Mouse (Mus musculus) forebrain, embryonic 16.5 days (tissue): ENCODE results near the gene Ric1. TPM values are rescaled to one million over a fixed set of nuclear protein-coding genes. Genes with fewer than 3 reads are reported as not detected.
"Not testable (repeated sequence)": the region's sequence is repeated elsewhere in the genome, so short reads cannot be mapped to it uniquely, and the experiment has no call there.

Experiments used
- ATAC-seq: fragments of 200-750 bp; cut with Nextera tagmentation; 2 replicates; pipeline ENCODE4 v1.8.0; 2017; ENCODE audit warnings: mild to moderate bottlenecking, moderate library complexity
- H3K27ac ChIP-seq: fragments of 300-500 bp; sonication (generic); 2 replicates; pipeline ENCODE4 v1.5.1; 2014; ENCODE audit warnings: low read length, control low read depth
- H3K27me3 ChIP-seq: fragments of 300-500 bp; sonication (generic); replicated peaks from 2 replicates; pipeline ENCODE4 v1.6.1; 2014; ENCODE audit warnings: low read length; ENCODE audit not compliant: control insufficient read depth, insufficient read depth
- H3K36me3 ChIP-seq: fragments of 300-500 bp; sonication (generic); 2 replicates; pipeline ENCODE4 v1.6.1; 2014; ENCODE audit not compliant: control insufficient read depth, insufficient read depth
- H3K4me1 ChIP-seq: fragments of 300-500 bp; sonication (generic); replicated peaks from 2 replicates; pipeline ENCODE4 v1.6.1; 2014; ENCODE audit warnings: low read length; ENCODE audit not compliant: control insufficient read depth, insufficient read depth
- H3K4me2 ChIP-seq: fragments of 300-500 bp; sonication (generic); 2 replicates; pipeline ENCODE4 v1.6.1; 2014; ENCODE audit warnings: mild to moderate bottlenecking, low read length, control low read depth
- H3K4me3 ChIP-seq: fragments of 300-500 bp; sonication (generic); replicated peaks from 2 replicates; pipeline ENCODE4 v1.5.1; 2014; ENCODE audit warnings: mild to moderate bottlenecking, low read length, control low read depth
- H3K9ac ChIP-seq: fragments of 300-500 bp; sonication (generic); replicated peaks from 2 replicates; pipeline ENCODE4 v1.6.1; 2014; ENCODE audit warnings: low read depth, low read length, control low read depth
- H3K9me3 ChIP-seq: fragments of 300-500 bp; sonication (generic); 2 replicates; pipeline ENCODE4 v1.6.1; 2016; ENCODE audit warnings: low read length; ENCODE audit not compliant: control insufficient read depth
- WGBS: fragments of 180-500 bp; shearing (Covaris S2); extraction: QIAGEN DNeasy Blood & Tissue Kit; methylation state at CpG from one replicate; pipeline ENCODE4 v1.1.7; 2014; 5-methylcytosine and 5-hydroxymethylcytosine counted together
- polyA plus RNA-seq: library from polyadenylated mRNA; unstranded; fragments of >200 nt; fragmentation: Nextera tagmentation; extraction: Ambion mirVana; gene quantifications from 2 replicates; pipeline ENCODE4 v1.2.1, GENCODE M21; 2015

Ric1 gene
- polyA plus RNA-seq, 1 experiment from 2014 or later = 14.0 TPM

DNA sequence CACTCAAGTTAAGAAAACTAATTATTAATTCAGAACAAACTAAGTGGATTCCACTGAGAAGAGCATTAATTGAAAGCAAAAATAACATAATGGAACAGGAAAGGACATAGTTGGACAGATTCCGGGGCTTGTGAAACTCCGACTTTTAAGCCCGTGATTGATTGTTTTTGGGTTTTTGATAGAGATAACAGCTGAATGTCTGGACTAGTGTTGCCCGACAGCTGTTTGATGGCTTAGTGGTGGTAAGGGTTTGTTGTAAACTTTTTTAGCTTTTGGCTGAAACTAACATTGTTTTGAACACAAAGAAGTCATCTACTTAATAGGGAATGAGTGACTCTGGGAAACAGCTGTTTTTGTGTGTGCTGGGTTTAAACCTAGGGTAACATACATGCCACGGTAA lies 11.9 kb downstream of the Ric1 start:
- Histone ChIP-seq H3K36me3 (peaks cover 6% of the 10 kb centered on the region; the same call in 1 of the 2 replicates), H3K27me3 (no peaks in the 10 kb centered on the region), H3K9ac (no peak overlapping the region), H3K4me1 (no peaks in the 10 kb centered on the region), H3K4me3 (no peak overlapping the region), H3K27ac (no peak overlapping the region), H3K9me3 (0 out of 2 replicates have a peak, but pooled peaks cover under 1% of the 10 kb centered on the region), H3K4me2 (no peak overlapping the region)
- WGBS = 89% methylated on average over 5 of the region's 5 CpGs
- ATAC-seq = no peak

GRCm38 (mm10) chr19:29542256-29542970 lies 20.3 kb downstream of the Ric1 start:
- Histone ChIP-seq H3K9ac (no peak overlapping the region), H3K4me2 (no peak overlapping the region), H3K36me3 (no peaks in the 10 kb centered on the region), H3K4me1 (no peaks in the 10 kb centered on the region), H3K27ac (no peak overlapping the region), H3K4me3 (no peak overlapping the region), H3K9me3 (no peaks in the 10 kb centered on the region), H3K27me3 (no peaks in the 10 kb centered on the region)
- 76% methylated on average over 8 of the region's 8 CpGs for WGBS
- no peak for ATAC-seq

GRCm38 (mm10) chr19:29544026-29544425 lies 21.9 kb downstream of the Ric1 start:
- Histone ChIP-seq H3K9ac (no peak overlapping the region), H3K9me3 (no peaks in the 10 kb centered on the region), H3K27me3 (no peaks in the 10 kb centered on the region), H3K4me2 (no peak overlapping the region), H3K4me3 (no peak overlapping the region), H3K27ac (no peak overlapping the region), H3K36me3 (no peaks in the 10 kb centered on the region), H3K4me1 (no peaks in the 10 kb centered on the region)
- no peak for ATAC-seq
- 96% methylated on average over 6 of the region's 6 CpGs for WGBS

GRCm38 (mm10) chr19:29550618-29551017 lies 28.5 kb downstream of the Ric1 start:
- H3K4me1 ChIP-seq = no peaks in the 10 kb centered on the region
- 89% methylated on average over 2 of the region's 2 CpGs for WGBS
- no peak for ATAC-seq

GRCm38 (mm10) chr19:29551128-29551527 lies 29.0 kb downstream of the Ric1 start:
- H3K27ac ChIP-seq = no peak overlapping the region
- no peaks in the 10 kb centered on the region for H3K27me3 ChIP-seq
- H3K9me3 ChIP-seq = no peaks in the 10 kb centered on the region
- ATAC-seq = no peak
- H3K36me3 ChIP-seq = no peaks in the 10 kb centered on the region
- WGBS = 93% methylated on average over 1 of the region's 1 CpGs
- H3K4me1 ChIP-seq = no peaks in the 10 kb centered on the region
- H3K4me3 ChIP-seq = no peak overlapping the region
- no peak overlapping the region for H3K4me2 ChIP-seq
- no peak overlapping the region for H3K9ac ChIP-seq

More at GRCm38 (mm10) chr19:29550618-29551017, 28.5 kb downstream of the Ric1 start:
- Histone ChIP-seq H3K9me3 (no peaks in the 10 kb centered on the region), H3K27me3 (no peaks in the 10 kb centered on the region), H3K4me2 (no peak overlapping the region), H3K36me3 (no peaks in the 10 kb centered on the region), H3K9ac (no peak overlapping the region), H3K27ac (no peak overlapping the region), H3K4me3 (no peak overlapping the region)

DNA sequence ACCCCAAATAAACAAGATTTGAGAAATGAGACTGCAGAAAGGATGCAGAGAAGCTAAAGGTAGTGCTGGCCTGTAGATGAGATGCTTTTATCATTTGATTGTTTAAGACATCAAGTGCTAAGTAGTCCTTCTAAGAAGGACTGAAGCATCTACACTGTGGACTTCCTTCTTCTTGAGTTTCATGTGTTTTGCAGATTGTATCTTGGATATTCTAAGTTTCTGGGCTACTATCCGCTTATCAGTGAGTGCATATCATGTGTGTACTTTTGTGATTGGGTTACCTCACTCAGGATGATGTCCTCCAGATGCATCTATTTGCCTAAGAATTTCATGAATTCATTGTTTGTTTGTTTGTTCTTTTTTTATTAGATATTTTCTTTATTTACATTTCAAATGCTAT lies 29.9 kb downstream of the Ric1 start:
- H3K27me3 ChIP-seq, H3K4me2 ChIP-seq, H3K36me3 ChIP-seq, H3K9ac ChIP-seq, H3K9me3 ChIP-seq, H3K27ac ChIP-seq, H3K4me1 ChIP-seq, ATAC-seq, H3K4me3 ChIP-seq: not testable (repeated sequence)
- 97% methylated on average over 1 of the region's 1 CpGs for whole genome bisulfite sequencing

GRCm38 (mm10) chr19:29557171-29557845 lies 35.2 kb downstream of the Ric1 start:
- H3K36me3 ChIP-seq, H3K9ac ChIP-seq, H3K9me3 ChIP-seq, H3K27me3 ChIP-seq, ATAC-seq, H3K4me1 ChIP-seq, H3K27ac ChIP-seq, H3K4me2 ChIP-seq, H3K4me3 ChIP-seq: not testable (repeated sequence)
- WGBS = 93% methylated on average over 7 of the region's 7 CpGs

DNA sequence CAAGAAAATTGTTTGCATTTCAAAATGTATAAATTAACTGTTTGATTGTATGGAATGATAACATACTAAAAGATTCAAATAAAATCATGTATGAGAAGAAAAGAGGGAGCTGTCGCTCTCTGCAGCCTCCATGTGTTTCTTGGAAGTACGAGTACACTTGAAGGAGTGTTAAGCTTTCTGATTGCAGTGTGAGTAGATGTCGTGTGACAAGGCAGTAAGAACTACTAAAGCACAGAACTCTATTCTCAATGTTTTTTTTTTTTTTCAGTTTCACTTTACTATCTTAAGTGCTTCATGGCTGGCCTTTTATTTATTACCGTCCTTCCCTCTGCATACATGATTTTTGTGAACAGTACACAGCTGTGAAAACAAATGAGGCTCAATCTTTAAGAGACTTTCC lies 40.1 kb downstream of the Ric1 start:
- Histone ChIP-seq H3K27ac (no peak overlapping the region), H3K36me3 (no peaks in the 10 kb centered on the region; the same call in 1 of the 2 replicates), H3K4me3 (no peak overlapping the region), H3K4me2 (no peak overlapping the region), H3K27me3 (no peaks in the 10 kb centered on the region), H3K4me1 (no peaks in the 10 kb centered on the region), H3K9ac (no peak overlapping the region), H3K9me3 (no peaks in the 10 kb centered on the region)
- WGBS = 78% methylated on average over 4 of the region's 4 CpGs
- ATAC-seq = no peak

GRCm38 (mm10) chr19:29562603-29563002 lies 40.5 kb downstream of the Ric1 start:
- ATAC-seq = no peak
- H3K27ac ChIP-seq = no peak overlapping the region
- H3K9ac ChIP-seq = no peak overlapping the region
- no peaks in the 10 kb centered on the region for H3K4me1 ChIP-seq
- no peak overlapping the region for H3K4me3 ChIP-seq
- WGBS = 72% methylated on average over 3 of the region's 3 CpGs
- H3K27me3 ChIP-seq = no peaks in the 10 kb centered on the region
- H3K9me3 ChIP-seq = no peaks in the 10 kb centered on the region
- no peaks in the 10 kb centered on the region; the same call in 1 of the 2 replicates for H3K36me3 ChIP-seq
- H3K4me2 ChIP-seq = no peak overlapping the region
